Mouse (Mus musculus): ENCODE measurements around the gene Zfp382.
"Not testable (repeated sequence)": the region's sequence is repeated elsewhere in the genome, so short reads cannot be mapped to it uniquely, and the experiment has no call there.

Zfp382 gene

GRCm38 (mm10) chr7:30121308-30122187, at the start of gene Zfp382:
Gene Zfp382, plus strand, starts transcription at chr7:30121942.
- DNase-seq (ENCODE audit: low spot score in 2 of 2): peak; percentile 77

- DNase-seq (ENCODE audit: low spot score in 2 of 2): peak; percentile 65 to 69
Observed at GRCm38 (mm10) chr7:30072146-30073028, 49.4 kb upstream of the Zfp382 start, which contains the start of gene Zfp82. Gene Zfp82, minus strand, starts transcription at chr7:30072900.

GRCm38 (mm10) chr7:30086524-30086923, 35.2 kb upstream of the Zfp382 start:
- no peak for DNase-seq (ENCODE audit: low spot score in 2 of 2)

- DNase-seq (ENCODE audit: low spot score in 2 of 2): no peak
Observed at GRCm38 (mm10) chr7:30089405-30089804, 32.3 kb upstream of the Zfp382 start.

- peak; percentile 85 to 89 for DNase-seq (ENCODE audit: low spot score in 2 of 2)
Observed at GRCm38 (mm10) chr7:30090092-30090969, 31.4 kb upstream of the Zfp382 start, which contains the start of the genes Gm26920 and Zfp566. Gene Gm26920, minus strand, starts transcription at chr7:30090410. Gene Zfp566, minus strand, starts transcription at chr7:30090527.

- DNase-seq (ENCODE audit: low spot score in 2 of 2): no peak
Observed at GRCm38 (mm10) chr7:30090970-30091585, 30.7 kb upstream of the Zfp382 start.

GRCm38 (mm10) chr7:30092666-30093065, 29.1 kb upstream of the Zfp382 start:
- no peak for DNase-seq (ENCODE audit: low spot score in 2 of 2)

- DNase-seq (ENCODE audit: low spot score in 2 of 2): no peak
Observed at GRCm38 (mm10) chr7:30093918-30094415, 27.8 kb upstream of the Zfp382 start.

GRCm38 (mm10) chr7:30094646-30095429, 26.9 kb upstream of the Zfp382 start, which contains the start of gene Zfp260:
Gene Zfp260, plus strand, starts transcription at chr7:30094777.
- DNase-seq (ENCODE audit: low spot score in 2 of 2): peak; percentile 69 to 72

- DNase-seq (ENCODE audit: low spot score in 2 of 2): no peak
Observed at GRCm38 (mm10) chr7:30095551-30096125, 26.1 kb upstream of the Zfp382 start.

GRCm38 (mm10) chr7:30099297-30099696, 22.4 kb upstream of the Zfp382 start:
- peak; percentile 20 to 21 for DNase-seq (ENCODE audit: low spot score in 2 of 2)

GRCm38 (mm10) chr7:30116076-30116475, 5.7 kb upstream of the Zfp382 start:
- DNase-seq (ENCODE audit: low spot score in 2 of 2): no peak

- not testable (repeated sequence) for DNase-seq (ENCODE audit: low spot score in 2 of 2)
Observed at GRCm38 (mm10) chr7:30117935-30118334, 3.8 kb upstream of the Zfp382 start.

GRCm38 (mm10) chr7:30122188-30122530, 417 bp downstream of the Zfp382 start:
- no peak for DNase-seq (ENCODE audit: low spot score in 2 of 2)

GRCm38 (mm10) chr7:30129900-30130299, 8.2 kb downstream of the Zfp382 start:
- DNase-seq (ENCODE audit: low spot score in 2 of 2): no peak

GRCm38 (mm10) chr7:30132396-30132795, 10.7 kb downstream of the Zfp382 start:
- no peak for DNase-seq (ENCODE audit: low spot score in 2 of 2)

- DNase-seq (ENCODE audit: low spot score in 2 of 2): no peak
Observed at GRCm38 (mm10) chr7:30136826-30137225, 15.1 kb downstream of the Zfp382 start.

- no peak for DNase-seq (ENCODE audit: low spot score in 2 of 2)
Observed at GRCm38 (mm10) chr7:30143170-30143554, 21.4 kb downstream of the Zfp382 start.

- DNase-seq (ENCODE audit: low spot score in 2 of 2): peak in 1 of 2 experiments; percentile 17
Observed at GRCm38 (mm10) chr7:30143555-30144209, 21.9 kb downstream of the Zfp382 start.
